Comparison of ENCODE assay signal across 18 mouse cellular contexts in genomic region chr4:132494271-132494918, GRCm38 (mm10). TPM values are rescaled to one million over a fixed set of nuclear protein-coding genes. Genes with fewer than 3 reads are reported as not detected.
DNase-seq lines count a peak whose midpoint lies in the region; ATAC-seq and TF ChIP-seq lines count a peak whose summit lies in the region.
"Had no signal": no experiment of that assay in that cellular context is flagged by ENCODE, and none has a peak within 500 bp of the region (broad histone marks: within the 10 kb centered on the region; RNA-seq: fewer than 3 reads in every experiment).

No protein-coding gene starts in this region.

- no peak for ATAC-seq in intestine, embryonic 15.5 days
- no peak for ATAC-seq in intestine, embryonic 16.5 days
- ATAC-seq: forebrain, embryonic 14.5 days; hindbrain, postnatal 0 days had no signal

- H3K27me3 ChIP-seq in spleen, adult 2 months (ENCODE audit: control insufficient read depth, insufficient read depth, low read length): no peaks in the 10 kb centered on the region
- no peaks in the 10 kb centered on the region for H3K27me3 ChIP-seq in splenic B cell, adult 2 months (ENCODE audit: control insufficient read depth, insufficient read depth, low read length, poor library complexity, severe bottlenecking)
- no peaks in the 10 kb centered on the region for H3K27me3 ChIP-seq in intestine, embryonic 15.5 days (replicated peaks)
- H3K27me3 ChIP-seq in intestine, embryonic 16.5 days (replicated peaks; ENCODE audit: control insufficient read depth, insufficient read depth, low read length): no peaks in the 10 kb centered on the region
- H3K27me3 ChIP-seq: embryonic facial prominence, embryonic 15.5 days; limb, embryonic 13.5 days had no signal

- H3K36me3 ChIP-seq in spleen, adult 2 months (ENCODE audit: control insufficient read depth, insufficient read depth, low read length): peaks cover 24% of the 10 kb centered on the region
- H3K36me3 ChIP-seq in splenic B cell, adult 2 months (ENCODE audit: control insufficient read depth, insufficient read depth, low read length, poor library complexity, severe bottlenecking): peaks cover 13% of the 10 kb centered on the region
- H3K36me3 ChIP-seq in intestine, embryonic 15.5 days: peaks cover 8% of the 10 kb centered on the region
- H3K36me3 ChIP-seq in intestine, embryonic 16.5 days (ENCODE audit: control insufficient read depth, insufficient read depth, low read length): peaks cover 10% of the 10 kb centered on the region; the same call in 1 of the 2 replicates

- no peaks in the 10 kb centered on the region for H3K9me3 ChIP-seq in intestine, embryonic 15.5 days
- H3K9me3 ChIP-seq in intestine, embryonic 16.5 days (ENCODE audit: control insufficient read depth, low read length): no peaks in the 10 kb centered on the region
- H3K9me3 ChIP-seq: embryonic facial prominence, embryonic 15.5 days; G1E; limb, embryonic 13.5 days had no signal

- peak; percentile 63 for DNase-seq in layer of hippocampus, adult 9-11 months
- DNase-seq in layer of hippocampus, adult 9-10 months (ENCODE audit: low spot score): no peak
- DNase-seq in spleen, adult 2 months (ENCODE audit: low read depth in 1 of 2, low spot score in 2 of 2): peak; percentile 34 to 45
- no peak for DNase-seq in spleen, postnatal 14 days (ENCODE audit: low spot score in 2 of 2)
- peak; percentile 60 for DNase-seq in lung, postnatal 36 days
- DNase-seq in splenic B cell, adult 2 months (ENCODE audit: low read depth, low spot score): peak; percentile 72
- DNase-seq: adrenal gland, postnatal 14 days; cerebellum, adult 11-12 months; gastrocnemius, adult 2 months; kidney, adult 9 months; right cerebral cortex, postnatal 4 days had no signal

- TF ChIP-seq CTCF in spleen, adult 2 months (IDR thresholded peaks at IDR 0.05; ENCODE audit: extremely low read depth, insufficient read depth, insufficient read length, insufficient replicate concordance): no peak

- TF ChIP-seq POLR2A in spleen, adult 2 months (IDR thresholded peaks at IDR 0.05; ENCODE audit: low read depth, low read length): no peak

- no peak overlapping the region; the same call in 1 of the 2 replicates for H3K27ac ChIP-seq in spleen, adult 2 months (ENCODE audit: insufficient read depth, low read length)
- no peak overlapping the region for H3K27ac ChIP-seq in intestine, embryonic 15.5 days
- H3K27ac ChIP-seq in intestine, embryonic 16.5 days (ENCODE audit: low read length): no peak overlapping the region
- H3K27ac ChIP-seq: embryonic facial prominence, embryonic 15.5 days; gastrocnemius, adult 2 months; hindbrain, postnatal 0 days; limb, embryonic 13.5 days had no signal

- H3K4me2 ChIP-seq in intestine, embryonic 15.5 days (replicated peaks): no peak overlapping the region
- H3K4me2 ChIP-seq in intestine, embryonic 16.5 days (ENCODE audit: low read depth, low read length): no peak overlapping the region
- H3K4me2 ChIP-seq: embryonic facial prominence, embryonic 15.5 days; limb, embryonic 13.5 days had no signal

- H3K9ac ChIP-seq in intestine, embryonic 15.5 days: no peak overlapping the region
- H3K9ac ChIP-seq in intestine, embryonic 16.5 days (ENCODE audit: low read depth, low read length): no peak overlapping the region
- H3K9ac ChIP-seq: embryonic facial prominence, embryonic 15.5 days; limb, embryonic 13.5 days had no signal

- 24% methylated on average over 20 of the region's 20 CpGs for WGBS in spleen, adult 2 months
- 83% methylated on average over 20 of the region's 20 CpGs for whole genome bisulfite sequencing in intestine, embryonic 15.5 days
- 89% methylated on average over 20 of the region's 20 CpGs for WGBS in intestine, embryonic 16.5 days

- H3K4me3 ChIP-seq in spleen, adult 2 months (ENCODE audit: extremely low read depth, insufficient read depth, insufficient read length): peak overlapping the region; percentile 10; the same call in 1 of the 2 replicates
- H3K4me3 ChIP-seq in intestine, embryonic 15.5 days (replicated peaks): no peak overlapping the region
- H3K4me3 ChIP-seq in intestine, embryonic 16.5 days (ENCODE audit: low read length): no peak overlapping the region
- H3K4me3 ChIP-seq: embryonic facial prominence, embryonic 15.5 days; gastrocnemius, adult 2 months; limb, embryonic 13.5 days had no signal

- H3K4me1 ChIP-seq in spleen, adult 2 months (ENCODE audit: control insufficient read depth, insufficient read depth, insufficient read length): no peaks in the 10 kb centered on the region; the same call in 1 of the 2 replicates
- H3K4me1 ChIP-seq in intestine, embryonic 15.5 days (replicated peaks): no peaks in the 10 kb centered on the region
- no peaks in the 10 kb centered on the region for H3K4me1 ChIP-seq in intestine, embryonic 16.5 days (ENCODE audit: control insufficient read depth, insufficient read depth, low read length)

RNA-seq across cellular contexts. Expression of gene Sesn2, which starts 15.9 kb away (rescaled TPM):
- 9.3 and 9.4 TPM in 2 replicates for polyA plus RNA-seq in spleen, adult 2 months (2012; rRNA removed)
- 10.8 and 11.2 TPM in 2 replicates for polyA plus RNA-seq in intestine, embryonic 15.5 days (2015; fragmentation: Nextera tagmentation; extraction: Ambion mirVana)
- polyA plus RNA-seq in intestine, embryonic 16.5 days (2015; fragmentation: Nextera tagmentation; extraction: Ambion mirVana): 11.6 and 12.4 TPM in 2 replicates

RNA-seq across cellular contexts. Expression of gene Med18, which starts 30.7 kb away (rescaled TPM):
- 3.0 and 3.7 TPM in 2 replicates for polyA plus RNA-seq in spleen, adult 2 months (2012; rRNA removed)
- 18.9 and 21.3 TPM in 2 replicates for polyA plus RNA-seq in intestine, embryonic 15.5 days (2015; fragmentation: Nextera tagmentation; extraction: Ambion mirVana)
- polyA plus RNA-seq in intestine, embryonic 16.5 days (2015; fragmentation: Nextera tagmentation; extraction: Ambion mirVana): 15.2 and 18.4 TPM in 2 replicates

RNA-seq across cellular contexts. Expression of gene Atpif1, which starts 39.1 kb away (rescaled TPM):
- 69.5 and 73.4 TPM in 2 replicates for polyA plus RNA-seq in spleen, adult 2 months (2012; rRNA removed)
- 1,295 and 1,316 TPM in 2 replicates for polyA plus RNA-seq in intestine, embryonic 15.5 days (2015; fragmentation: Nextera tagmentation; extraction: Ambion mirVana)
- 1,346 and 1,379 TPM in 2 replicates for polyA plus RNA-seq in intestine, embryonic 16.5 days (2015; fragmentation: Nextera tagmentation; extraction: Ambion mirVana)

RNA-seq across cellular contexts. Expression of gene Dnajc8, which starts 41.0 kb away (rescaled TPM):
- polyA plus RNA-seq in spleen, adult 2 months (2012; rRNA removed): 17.8 and 18.2 TPM in 2 replicates
- polyA plus RNA-seq in intestine, embryonic 15.5 days (2015; fragmentation: Nextera tagmentation; extraction: Ambion mirVana): 138 and 154 TPM in 2 replicates
- 140 and 150 TPM in 2 replicates for polyA plus RNA-seq in intestine, embryonic 16.5 days (2015; fragmentation: Nextera tagmentation; extraction: Ambion mirVana)

Comparison
In these comparisons a context has a peak if more than half of its experiments do, and no peak if none do; other contexts are left out.
1. DNase-seq: peak in layer of hippocampus, adult 9-11 months (single experiment), spleen, adult 2 months (2 of 2), lung, postnatal 36 days (single experiment) and splenic B cell, adult 2 months (single experiment); none in layer of hippocampus, adult 9-10 months (single experiment) and spleen, postnatal 14 days (0 of 2).
2. RNA of gene Atpif1, which starts 39.1 kb away (polyA plus RNA-seq): 1,346 to 1,379 TPM in intestine, embryonic 16.5 days and 1,295 to 1,316 TPM in intestine, embryonic 15.5 days; 69.5 to 73.4 TPM in spleen, adult 2 months; every median in the first group is over 10 times any median in the second.